Mouse (Mus musculus) thymus, adult 2 months (tissue): ENCODE data around the gene Ptov1.

Experiments
- CTCF ChIP-seq: fragments of 200-500 bp; IDR thresholded peaks from 2 replicates; pipeline ENCODE4 v1.5.1; 2012; ENCODE audit warnings: mild to moderate bottlenecking, control low read depth, low read length, moderate library complexity, borderline replicate concordance; ENCODE audit not compliant: control insufficient read depth, poor library complexity, insufficient read depth; ENCODE audit errors: extremely low read depth
- POLR2A ChIP-seq: fragments of 200-500 bp; IDR thresholded peaks from 2 replicates; pipeline ENCODE4 v1.6.1; 2012; ENCODE audit warnings: mild to moderate bottlenecking, low read length, control low read depth, moderate library complexity; ENCODE audit not compliant: control insufficient read depth, poor library complexity, insufficient read depth; ENCODE audit errors: extremely low read depth

- TF ChIP-seq POLR2A (no peak), CTCF (no peak)
Observed at GRCm38 (mm10) chr7:44847772-44848171, 21.8 kb downstream of the Ptov1 start.
